Mouse (Mus musculus): ENCODE measurements around the gene Clec4e. TPM values are rescaled to one million over a fixed set of nuclear protein-coding genes. Genes with fewer than 3 reads are reported as not detected.
"Not testable (repeated sequence)": the region's sequence is repeated elsewhere in the genome, so short reads cannot be mapped to it uniquely, and the experiment has no call there.

Gene Clec4e
- total and polyA plus RNA-seq, 2 experiments from 2014 or later = 0.04 to 0.15 TPM

GRCm38 (mm10) chr6:123252735-123253134, 36.9 kb downstream of the Clec4e start:
- DNase-seq (ENCODE audit: low spot score) = no peak
- no peak overlapping the region for H3K4me3 ChIP-seq (ENCODE audit: low read depth, low read length)
- no peak for TF ChIP-seq EP300 (IDR thresholded peaks at IDR 0.05; ENCODE audit: low read depth)
- no peak for TF ChIP-seq CTCF (IDR thresholded peaks at IDR 0.05; ENCODE audit: low read depth)
- no peak overlapping the region for H3K9ac ChIP-seq (replicated peaks; ENCODE audit: low read depth, low read length)
- ATAC-seq (ENCODE audit: insufficient read depth, low read depth) = no peak
- H3K36me3 ChIP-seq (replicated peaks; ENCODE audit: control insufficient read depth, insufficient read depth, low read length) = no peaks in the 10 kb centered on the region
- 0 out of 2 replicates have a peak, but pooled peaks cover 4% of the 10 kb centered on the region for H3K9me3 ChIP-seq (replicated peaks; ENCODE audit: control insufficient read depth, low read length)
- H3K27me3 ChIP-seq (ENCODE audit: control insufficient read depth, insufficient read depth, low read length) = no peaks in the 10 kb centered on the region
- no peak overlapping the region for H3K27ac ChIP-seq (ENCODE audit: low read depth)
- no peak overlapping the region for H3K4me2 ChIP-seq (ENCODE audit: low read depth, low read length)
- H3K4me1 ChIP-seq (ENCODE audit: control insufficient read depth, insufficient read depth) = no peaks in the 10 kb centered on the region

DNA sequence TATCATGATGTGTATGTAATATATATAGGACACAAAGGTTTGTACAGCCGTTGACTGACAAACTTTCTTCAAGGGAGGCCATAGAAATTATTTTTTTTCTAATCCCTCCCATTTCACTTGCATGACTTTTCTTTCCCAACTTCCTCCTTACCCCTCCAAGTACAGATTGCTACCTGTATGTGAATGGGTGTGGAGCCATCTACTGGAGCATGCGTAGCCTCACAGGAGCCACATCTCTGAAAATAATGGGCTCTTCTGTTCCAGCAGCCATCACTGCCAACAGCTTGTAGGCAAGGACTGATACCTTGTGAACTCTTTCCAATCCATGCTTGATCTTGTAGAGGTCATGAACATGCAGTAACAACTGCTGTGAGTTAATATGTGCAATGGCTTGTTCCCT, 40.8 kb downstream of the Clec4e start:
- not testable (repeated sequence) for H3K9me3 ChIP-seq (replicated peaks; ENCODE audit: control insufficient read depth, low read length); H3K27me3 ChIP-seq (ENCODE audit: control insufficient read depth, insufficient read depth, low read length); H3K4me3 ChIP-seq (ENCODE audit: low read depth, low read length); ATAC-seq (ENCODE audit: insufficient read depth, low read depth); DNase-seq (ENCODE audit: low spot score); H3K36me3 ChIP-seq (replicated peaks; ENCODE audit: control insufficient read depth, insufficient read depth, low read length); H3K9ac ChIP-seq (replicated peaks; ENCODE audit: low read depth, low read length); H3K4me2 ChIP-seq (ENCODE audit: low read depth, low read length); H3K4me1 ChIP-seq (ENCODE audit: control insufficient read depth, insufficient read depth); H3K27ac ChIP-seq (ENCODE audit: low read depth)
- WGBS = 73% methylated on average over 2 of the region's 2 CpGs

DNA sequence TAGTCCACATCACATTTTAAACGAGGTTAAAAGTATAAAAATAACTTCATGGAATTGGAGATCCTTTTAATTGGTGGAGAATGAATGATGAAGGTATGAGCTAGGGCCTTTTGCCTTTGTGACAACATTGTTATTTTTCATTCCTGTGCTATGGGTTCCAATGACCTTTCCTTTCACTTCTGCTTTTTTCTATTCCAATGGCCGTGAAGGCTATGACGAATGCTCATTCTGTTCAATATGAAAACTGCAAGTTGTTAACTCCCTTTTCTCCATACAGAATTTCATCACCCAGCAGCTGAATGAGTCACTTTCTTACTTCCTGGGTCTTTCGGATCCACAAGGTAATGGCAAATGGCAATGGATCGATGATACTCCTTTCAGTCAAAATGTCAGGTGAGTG, 45.5 kb downstream of the Clec4e start:
- Histone ChIP-seq H3K9ac (replicated peaks; ENCODE audit: low read depth, low read length) (no peak overlapping the region), H3K4me2 (ENCODE audit: low read depth, low read length) (no peak overlapping the region), H3K4me3 (ENCODE audit: low read depth, low read length) (no peak overlapping the region), H3K36me3 (replicated peaks; ENCODE audit: control insufficient read depth, insufficient read depth, low read length) (no peaks in the 10 kb centered on the region), H3K9me3 (replicated peaks; ENCODE audit: control insufficient read depth, low read length) (no peaks in the 10 kb centered on the region), H3K27me3 (ENCODE audit: control insufficient read depth, insufficient read depth, low read length) (no peaks in the 10 kb centered on the region), H3K4me1 (ENCODE audit: control insufficient read depth, insufficient read depth) (no peaks in the 10 kb centered on the region), H3K27ac (ENCODE audit: low read depth) (no peak overlapping the region)
- no peak for ATAC-seq (ENCODE audit: insufficient read depth, low read depth)
- WGBS = 60% methylated on average over 5 of the region's 5 CpGs
- no peak for TF ChIP-seq EP300 (IDR thresholded peaks at IDR 0.05; ENCODE audit: low read depth)
- TF ChIP-seq CTCF (IDR thresholded peaks at IDR 0.05; ENCODE audit: low read depth) = no peak
- DNase-seq (ENCODE audit: low spot score) = no peak

DNA sequence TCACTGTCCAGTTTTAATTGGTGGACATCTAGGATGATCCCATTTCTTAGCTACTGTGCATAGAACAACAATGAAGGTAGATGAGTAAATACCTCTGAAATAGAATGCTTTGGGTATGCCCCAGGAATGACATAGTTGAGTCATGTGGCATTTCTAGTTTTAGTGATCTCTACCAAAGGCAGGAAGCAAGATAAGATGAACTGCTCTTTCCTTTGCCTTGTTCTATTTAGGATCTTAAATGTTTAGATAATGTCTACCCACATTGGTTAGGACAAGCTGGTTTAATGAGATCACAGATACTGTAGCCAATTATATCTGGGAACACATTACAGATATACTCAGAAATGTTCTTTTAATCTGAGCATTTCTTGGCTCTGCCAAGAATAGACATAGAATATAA, 52.1 kb downstream of the Clec4e start:
- H3K27ac ChIP-seq (ENCODE audit: low read depth) = no peak overlapping the region
- H3K9me3 ChIP-seq (replicated peaks; ENCODE audit: control insufficient read depth, low read length) = no peaks in the 10 kb centered on the region
- H3K36me3 ChIP-seq (replicated peaks; ENCODE audit: control insufficient read depth, insufficient read depth, low read length) = no peaks in the 10 kb centered on the region
- H3K4me3 ChIP-seq (ENCODE audit: low read depth, low read length) = no peak overlapping the region
- H3K27me3 ChIP-seq (ENCODE audit: control insufficient read depth, insufficient read depth, low read length) = no peaks in the 10 kb centered on the region
- DNase-seq (ENCODE audit: low spot score) (no peak), ATAC-seq (ENCODE audit: insufficient read depth, low read depth) (no peak)
- H3K4me2 ChIP-seq (ENCODE audit: low read depth, low read length) = no peak overlapping the region
- no peak overlapping the region for H3K9ac ChIP-seq (replicated peaks; ENCODE audit: low read depth, low read length)
- no peaks in the 10 kb centered on the region for H3K4me1 ChIP-seq (ENCODE audit: control insufficient read depth, insufficient read depth)
- no peak for TF ChIP-seq EP300 (IDR thresholded peaks at IDR 0.05; ENCODE audit: low read depth)
- TF ChIP-seq CTCF (IDR thresholded peaks at IDR 0.05; ENCODE audit: low read depth) = no peak

Other genes starting within 250 kb of the Clec4e start
- not detected in 2 replicates for gene Clec4b1, start 239.9 kb downstream of the Clec4e start, total RNA-seq (2014; rRNA removed; ENCODE audit: low replicate concordance)
- gene Clec4b1, start 239.9 kb downstream of the Clec4e start, polyA plus RNA-seq (2015; fragmentation: Nextera tagmentation; extraction: Ambion mirVana) = not detected in 2 replicates
- 0.35 and 0.38 TPM in 2 replicates for gene Clec4a2, start 183.4 kb downstream of the Clec4e start, total RNA-seq (2014; rRNA removed; ENCODE audit: low replicate concordance)
- gene Clec4a2, start 183.4 kb downstream of the Clec4e start, polyA plus RNA-seq (2015; fragmentation: Nextera tagmentation; extraction: Ambion mirVana) = 2.6 and 2.7 TPM in 2 replicates
- not detected in 2 replicates for gene Clec4b2, start 117.0 kb downstream of the Clec4e start, total RNA-seq (2014; rRNA removed; ENCODE audit: low replicate concordance)
- gene Clec4b2, start 117.0 kb downstream of the Clec4e start, polyA plus RNA-seq (2015; fragmentation: Nextera tagmentation; extraction: Ambion mirVana) = not detected in 2 replicates
- gene Clec4n, start 60.0 kb downstream of the Clec4e start, total RNA-seq (2014; rRNA removed; ENCODE audit: low replicate concordance) = 4.8 TPM in 1 of 2 replicates, not detected in the other
- gene Clec4n, start 60.0 kb downstream of the Clec4e start, polyA plus RNA-seq (2015; fragmentation: Nextera tagmentation; extraction: Ambion mirVana) = 3.4 and 3.5 TPM in 2 replicates
- 0.46 TPM in 1 of 2 replicates, not detected in the other for gene Clec4d, start 27.8 kb downstream of the Clec4e start, total RNA-seq (2014; rRNA removed; ENCODE audit: low replicate concordance)
- 0.19 and 0.32 TPM in 2 replicates for gene Clec4d, start 27.8 kb downstream of the Clec4e start, polyA plus RNA-seq (2015; fragmentation: Nextera tagmentation; extraction: Ambion mirVana)
- gene Vmn2r19, start 18.5 kb upstream of the Clec4e start, total RNA-seq (2014; rRNA removed; ENCODE audit: low replicate concordance) = not detected in 2 replicates
- not detected in 2 replicates for gene Vmn2r19, start 18.5 kb upstream of the Clec4e start, polyA plus RNA-seq (2015; fragmentation: Nextera tagmentation; extraction: Ambion mirVana)
- not detected in 2 replicates for gene Vmn2r20, start 128.2 kb upstream of the Clec4e start, total RNA-seq (2014; rRNA removed; ENCODE audit: low replicate concordance)
- gene Vmn2r20, start 128.2 kb upstream of the Clec4e start, polyA plus RNA-seq (2015; fragmentation: Nextera tagmentation; extraction: Ambion mirVana) = not detected in 2 replicates
- gene Vmn2r21, start 243.5 kb upstream of the Clec4e start, total RNA-seq (2014; rRNA removed; ENCODE audit: low replicate concordance) = not detected in 2 replicates
- gene Vmn2r21, start 243.5 kb upstream of the Clec4e start, polyA plus RNA-seq (2015; fragmentation: Nextera tagmentation; extraction: Ambion mirVana) = not detected in 2 replicates